Mouse (Mus musculus): Measurements from ENCODE around the gene Olfr1340. TPM values are rescaled to one million over a fixed set of nuclear protein-coding genes. Genes with fewer than 3 reads are reported as not detected.

Gene Olfr1340
- total and polyA plus RNA-seq, 2 experiments = not detected

- Histone ChIP-seq H3K4me1 (ENCODE audit: control insufficient read depth, insufficient read depth, low read length) (no peaks in the 10 kb centered on the region), H3K27me3 (ENCODE audit: control insufficient read depth, insufficient read depth, low read length) (no peaks in the 10 kb centered on the region; the same call in 1 of the 2 replicates), H3K9ac (ENCODE audit: low read depth, low read length) (no peak overlapping the region), H3K79me2 (ENCODE audit: control insufficient read depth, insufficient read depth, low read length) (no peaks in the 10 kb centered on the region), H3K36me3 (ENCODE audit: control insufficient read depth, insufficient read depth, low read length) (no peaks in the 10 kb centered on the region), H3K4me3 (ENCODE audit: insufficient read depth, low read depth, low read length) (no peak overlapping the region), H3K27ac (replicated peaks; ENCODE audit: insufficient read depth, low read depth, low read length) (no peak overlapping the region)
- no peak for DNase-seq (ENCODE audit: extremely low read depth, low read depth, low spot score)
- 77% methylated on average over 1 of the region's 1 CpGs for WGBS
- no peak for TF ChIP-seq POLR2A (IDR thresholded peaks at IDR 0.05; ENCODE audit: extremely low read depth, insufficient read depth, low read length)
- TF ChIP-seq CTCF (IDR thresholded peaks at IDR 0.05; ENCODE audit: low read depth, low read length) = no peak
Measured at GRCm38 (mm10) chr4:118711656-118712055, 8.3 kb upstream of the Olfr1340 start.

GRCm38 (mm10) chr4:118721742-118722483 lies 2.0 kb downstream of the Olfr1340 start:
- Histone ChIP-seq H3K9ac (ENCODE audit: low read depth, low read length) (no peak overlapping the region), H3K36me3 (ENCODE audit: control insufficient read depth, insufficient read depth, low read length) (no peaks in the 10 kb centered on the region), H3K4me1 (ENCODE audit: control insufficient read depth, insufficient read depth, low read length) (no peaks in the 10 kb centered on the region), H3K4me3 (ENCODE audit: insufficient read depth, low read depth, low read length) (no peak overlapping the region), H3K79me2 (ENCODE audit: control insufficient read depth, insufficient read depth, low read length) (no peaks in the 10 kb centered on the region), H3K27me3 (ENCODE audit: control insufficient read depth, insufficient read depth, low read length) (no peaks in the 10 kb centered on the region), H3K27ac (replicated peaks; ENCODE audit: insufficient read depth, low read depth, low read length) (no peak overlapping the region)
- DNase-seq (ENCODE audit: extremely low read depth, low read depth, low spot score) = no peak
- WGBS = 55% methylated on average over 10 of the region's 10 CpGs
- TF ChIP-seq POLR2A (IDR thresholded peaks at IDR 0.05; ENCODE audit: extremely low read depth, insufficient read depth, low read length) = no peak
- TF ChIP-seq CTCF (IDR thresholded peaks at IDR 0.05; ENCODE audit: low read depth, low read length) = no peak

- Histone ChIP-seq H3K27ac (replicated peaks; ENCODE audit: insufficient read depth, low read depth, low read length) (no peak within 1 kb of the TSS), H3K79me2 (ENCODE audit: control insufficient read depth, insufficient read depth, low read length) (no peaks in the 10 kb centered on the region), H3K36me3 (ENCODE audit: control insufficient read depth, insufficient read depth, low read length) (no peaks in the 10 kb centered on the region), H3K4me3 (ENCODE audit: insufficient read depth, low read depth, low read length) (no peak within 1 kb of the TSS), H3K4me1 (ENCODE audit: control insufficient read depth, insufficient read depth, low read length) (no peaks in the 10 kb centered on the region), H3K9ac (ENCODE audit: low read depth, low read length) (no peak within 1 kb of the TSS), H3K27me3 (ENCODE audit: control insufficient read depth, insufficient read depth, low read length) (no peaks in the 10 kb centered on the region)
- 95% methylated on average over 1 of the region's 1 CpGs for WGBS
- DNase-seq (ENCODE audit: extremely low read depth, low read depth, low spot score) = no peak
- no peak for TF ChIP-seq POLR2A (IDR thresholded peaks at IDR 0.05; ENCODE audit: extremely low read depth, insufficient read depth, low read length)
- TF ChIP-seq CTCF (IDR thresholded peaks at IDR 0.05; ENCODE audit: low read depth, low read length) = no peak
Measured at GRCm38 (mm10) chr4:118731875-118732274, 11.9 kb downstream of the Olfr1340 start, which contains the start of gene Olfr1339. Gene Olfr1339 (plus strand): TSS chr4:118732175.

- Histone ChIP-seq H3K27ac (replicated peaks; ENCODE audit: insufficient read depth, low read depth, low read length) (no peak overlapping the region), H3K79me2 (ENCODE audit: control insufficient read depth, insufficient read depth, low read length) (no peaks in the 10 kb centered on the region), H3K9ac (ENCODE audit: low read depth, low read length) (no peak overlapping the region), H3K4me3 (ENCODE audit: insufficient read depth, low read depth, low read length) (no peak overlapping the region), H3K27me3 (ENCODE audit: control insufficient read depth, insufficient read depth, low read length) (peaks cover 5% of the 10 kb centered on the region; the same call in 1 of the 2 replicates), H3K4me1 (ENCODE audit: control insufficient read depth, insufficient read depth, low read length) (no peaks in the 10 kb centered on the region), H3K36me3 (ENCODE audit: control insufficient read depth, insufficient read depth, low read length) (no peaks in the 10 kb centered on the region)
- no peak for TF ChIP-seq POLR2A (IDR thresholded peaks at IDR 0.05; ENCODE audit: extremely low read depth, insufficient read depth, low read length)
- TF ChIP-seq CTCF (IDR thresholded peaks at IDR 0.05; ENCODE audit: low read depth, low read length) = no peak
- 69% methylated on average over 3 of the region's 3 CpGs for WGBS
- DNase-seq (ENCODE audit: extremely low read depth, low read depth, low spot score) = no peak
Measured at GRCm38 (mm10) chr4:118739574-118739973, 19.6 kb downstream of the Olfr1340 start.

DNA sequence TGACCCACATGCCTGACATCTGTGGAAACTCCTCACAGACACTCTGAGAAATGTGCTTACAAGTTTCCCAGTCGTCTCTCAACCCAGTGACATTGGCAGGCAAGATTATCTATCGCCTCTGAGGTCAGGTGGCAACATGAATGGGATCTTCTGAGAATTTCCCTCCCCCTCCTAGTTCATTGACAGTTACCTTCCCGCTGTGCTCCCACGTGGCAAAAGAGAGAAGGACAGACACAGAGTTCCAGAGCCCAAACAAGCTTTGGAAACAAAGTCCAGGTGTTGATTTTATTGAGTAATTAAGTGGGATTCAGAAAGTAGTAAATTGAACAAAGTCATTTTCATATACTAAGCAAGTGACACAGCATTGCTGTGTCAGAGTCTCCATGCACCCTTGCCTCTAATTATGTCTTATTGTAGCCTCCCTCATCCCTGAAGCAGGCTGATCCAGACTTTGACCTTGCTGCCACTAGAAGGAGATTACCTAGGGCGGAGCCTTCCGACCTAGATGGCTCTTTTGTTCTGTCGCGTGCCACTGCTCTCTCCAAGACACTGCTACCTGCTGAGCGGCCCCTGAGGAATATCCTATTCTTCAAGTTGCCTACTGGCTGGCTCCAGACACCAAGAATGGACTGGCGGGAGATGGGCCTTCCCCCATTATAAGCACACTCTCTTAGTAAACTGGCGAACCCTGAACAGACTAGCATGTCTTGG lies 21.2 kb downstream of the Olfr1340 start:
- Histone ChIP-seq H3K79me2 (ENCODE audit: control insufficient read depth, insufficient read depth, low read length) (no peaks in the 10 kb centered on the region), H3K27ac (replicated peaks; ENCODE audit: insufficient read depth, low read depth, low read length) (no peak overlapping the region), H3K4me3 (ENCODE audit: insufficient read depth, low read depth, low read length) (no peak overlapping the region), H3K36me3 (ENCODE audit: control insufficient read depth, insufficient read depth, low read length) (no peaks in the 10 kb centered on the region), H3K4me1 (ENCODE audit: control insufficient read depth, insufficient read depth, low read length) (no peaks in the 10 kb centered on the region), H3K9ac (ENCODE audit: low read depth, low read length) (no peak overlapping the region), H3K27me3 (ENCODE audit: control insufficient read depth, insufficient read depth, low read length) (peaks cover 5% of the 10 kb centered on the region; the same call in 1 of the 2 replicates)
- no peak for DNase-seq (ENCODE audit: extremely low read depth, low read depth, low spot score)
- WGBS = 12% methylated on average over 11 of the region's 11 CpGs
- TF ChIP-seq POLR2A (IDR thresholded peaks at IDR 0.05; ENCODE audit: extremely low read depth, insufficient read depth, low read length) (no peak), CTCF (IDR thresholded peaks at IDR 0.05; ENCODE audit: low read depth, low read length) (no peak)

Data from liver, adult 2 months (tissue).